Mouse (Mus musculus) stomach, embryonic 14.5 days (tissue): Measurements from ENCODE around the gene Cebpg. TPM values are rescaled to one million over a fixed set of nuclear protein-coding genes. Genes with fewer than 3 reads are reported as not detected.
A peak's percentile ranks its signal among the peaks of the same experiment; 100 is the strongest.

Experiments used
- ATAC-seq: fragments of 200-750 bp; cut with Nextera tagmentation; 2 replicates; pipeline ENCODE4 v1.8.0; 2017; ENCODE audit warnings: low read depth, moderate TSS enrichment; ENCODE audit not compliant: insufficient number of reproducible peaks, insufficient read depth, low FRiP score
- H3K27ac ChIP-seq: fragments of 300-500 bp; sonication (generic); 2 replicates; pipeline ENCODE4 v1.5.1; 2014; ENCODE audit warnings: mild to moderate bottlenecking, low read length, moderate library complexity, mixed read lengths
- H3K27me3 ChIP-seq: fragments of 300-500 bp; sonication (generic); 2 replicates; pipeline ENCODE4 v1.6.1; 2014; ENCODE audit warnings: low read length, control low read depth, mixed read lengths; ENCODE audit not compliant: control insufficient read depth, insufficient read depth
- H3K36me3 ChIP-seq: fragments of 300-500 bp; sonication (generic); 2 replicates; pipeline ENCODE4 v1.6.1; 2014; ENCODE audit warnings: mild to moderate bottlenecking, control low read depth, low read length, moderate library complexity, mixed read lengths; ENCODE audit not compliant: control insufficient read depth, insufficient read depth
- H3K4me1 ChIP-seq: fragments of 300-500 bp; sonication (generic); 2 replicates; pipeline ENCODE4 v1.6.1; 2014; ENCODE audit warnings: low read length, control low read depth, mixed read lengths; ENCODE audit not compliant: control insufficient read depth, insufficient read depth
- H3K4me2 ChIP-seq: fragments of 300-500 bp; sonication (generic); replicated peaks from 2 replicates; pipeline ENCODE4 v1.6.1; 2014; ENCODE audit warnings: low read depth, low read length, control low read depth
- H3K4me3 ChIP-seq: fragments of 300-500 bp; sonication (generic); 2 replicates; pipeline ENCODE4 v1.5.1; 2014; ENCODE audit warnings: low read depth, low read length, control low read depth
- H3K9ac ChIP-seq: fragments of 300-500 bp; sonication (generic); replicated peaks from 2 replicates; pipeline ENCODE4 v1.6.1; 2014; ENCODE audit warnings: low read depth, mild to moderate bottlenecking, control low read depth, low read length, moderate library complexity, mixed read lengths
- H3K9me3 ChIP-seq: fragments of 300-500 bp; sonication (generic); 2 replicates; pipeline ENCODE4 v1.6.1; 2016; ENCODE audit warnings: low read depth, low read length, control low read depth; ENCODE audit not compliant: control insufficient read depth
- WGBS: fragments of 180-500 bp; shearing (Covaris S2); extraction: QIAGEN DNeasy Blood & Tissue Kit; methylation state at CpG from one replicate; pipeline ENCODE4 v1.1.7; 2014; 5-methylcytosine and 5-hydroxymethylcytosine counted together
- polyA plus RNA-seq: library from polyadenylated mRNA; unstranded; fragments of >200 nt; fragmentation: Nextera tagmentation; extraction: Ambion mirVana; gene quantifications from 2 replicates; pipeline ENCODE4 v1.2.1, GENCODE M21; 2014

Gene Cebpg
- polyA plus RNA-seq, 1 experiment from 2014 or later: 34.0 TPM

DNA sequence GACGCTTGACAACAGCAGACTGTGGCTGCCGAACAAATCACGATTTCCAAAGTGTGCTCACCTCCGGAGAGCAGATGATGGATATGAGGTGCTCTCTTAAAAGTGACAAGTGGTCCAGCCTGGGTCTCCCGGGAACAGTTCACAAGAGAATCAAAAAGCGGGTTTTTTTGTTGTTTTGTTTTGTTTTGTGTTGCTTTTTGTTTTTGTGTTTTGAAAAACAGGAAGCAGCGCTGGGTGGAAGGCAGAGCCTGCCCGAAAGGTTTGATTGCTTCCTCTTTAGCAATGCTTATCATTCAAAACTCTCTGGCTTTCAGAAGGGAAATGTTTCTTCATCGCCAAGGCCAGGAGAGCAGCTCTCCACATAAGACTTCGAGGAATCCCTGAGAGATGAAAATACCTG is 626 bp upstream of the Cebpg start:
- no peak for ATAC-seq
- Histone ChIP-seq H3K27ac (0 out of 2 replicates have a peak overlapping the region, but pooled peaks have one; percentile 45), H3K9ac (peak overlapping the region; percentile 87), H3K27me3 (no peaks in the 10 kb centered on the region), H3K4me2 (peak overlapping the region; percentile 61), H3K9me3 (no peaks in the 10 kb centered on the region), H3K4me3 (peak overlapping the region; percentile 98), H3K36me3 (no peaks in the 10 kb centered on the region), H3K4me1 (peaks cover 16% of the 10 kb centered on the region)
- 19% methylated on average over 10 of the region's 10 CpGs for WGBS

DNA sequence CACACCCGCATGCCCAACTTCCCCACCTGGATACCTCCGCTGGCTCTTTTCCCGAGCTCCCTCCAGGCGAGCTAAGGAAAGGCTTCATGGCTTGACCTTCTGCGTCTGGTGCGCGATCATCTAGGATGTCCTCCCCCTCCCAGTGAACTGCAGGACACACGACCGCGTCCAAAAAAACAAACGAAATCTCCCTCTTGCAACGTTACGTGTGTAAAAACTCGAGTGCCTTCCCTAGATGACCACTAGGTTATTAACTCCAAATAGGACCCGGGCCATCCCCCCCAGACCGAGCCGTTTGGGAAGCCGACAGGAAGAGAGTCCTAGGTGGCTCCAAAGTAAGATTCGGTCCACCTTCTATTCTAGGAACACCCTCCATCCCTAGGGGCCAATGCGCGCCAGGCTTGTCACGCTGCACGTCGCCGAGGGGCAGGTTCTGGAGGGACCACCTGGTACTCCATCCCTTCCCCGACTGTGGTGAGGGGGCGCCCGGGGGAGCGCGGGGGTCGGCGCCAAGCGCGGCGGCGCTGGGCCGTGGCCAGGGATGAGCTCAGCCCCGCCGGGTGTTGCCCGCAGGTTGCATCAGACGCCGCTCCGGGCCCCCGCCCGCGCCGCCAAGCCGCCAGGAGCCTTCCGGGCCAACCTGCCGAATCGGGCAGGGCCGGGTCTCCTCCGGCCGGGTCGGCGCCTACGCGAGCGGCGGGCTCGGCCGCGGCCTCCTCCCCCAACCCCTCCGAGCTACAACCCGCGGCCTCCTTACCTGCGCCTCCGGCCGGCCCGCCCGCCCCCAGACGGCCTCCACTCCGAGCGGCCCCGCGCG is 546 bp downstream of the Cebpg start:
- WGBS: under 1% methylated on average over 68 of the region's 77 CpGs
- H3K9ac ChIP-seq: peak overlapping the region; percentile 87

DNA sequence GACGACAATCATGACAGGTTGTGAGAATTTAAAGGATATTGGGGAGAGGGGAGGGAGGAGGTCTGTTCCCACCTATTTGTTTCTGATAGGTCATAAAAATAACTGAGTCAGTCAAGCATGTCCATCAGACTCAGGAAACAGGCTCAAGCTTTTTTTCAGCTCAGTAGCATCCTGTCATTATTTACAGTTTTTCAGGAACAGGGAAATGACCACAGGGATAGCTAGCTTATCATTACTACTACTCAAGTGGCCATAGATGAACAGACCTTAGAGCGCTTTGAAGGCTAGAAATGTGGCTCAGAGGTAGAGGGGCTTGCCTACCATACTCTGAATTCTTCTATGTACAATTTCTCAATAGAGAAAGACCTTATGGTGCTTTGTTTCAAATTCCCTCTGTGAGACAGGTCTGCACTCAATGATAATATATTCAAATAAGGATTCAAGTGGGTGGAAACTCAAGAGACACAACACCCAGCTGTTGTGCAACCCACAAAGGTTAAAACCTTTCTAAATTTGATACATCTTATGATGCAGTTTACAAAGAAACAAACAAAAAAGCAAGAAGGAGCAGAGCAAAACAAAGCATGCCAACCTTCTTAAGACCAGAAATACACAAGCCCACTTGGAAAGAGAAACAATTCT is 1.3 kb downstream of the Cebpg start:
- ATAC-seq: no peak
- no peaks in the 10 kb centered on the region for H3K27me3 ChIP-seq
- peaks cover 16% of the 10 kb centered on the region for H3K4me1 ChIP-seq
- no peaks in the 10 kb centered on the region for H3K9me3 ChIP-seq
- 60% methylated on average over 2 of the region's 2 CpGs for WGBS
- peak overlapping the region; percentile 98 for H3K4me3 ChIP-seq
- H3K36me3 ChIP-seq: 0 out of 2 replicates have a peak, but pooled peaks cover 3% of the 10 kb centered on the region
- peak overlapping the region; percentile 87; the same call in 1 of the 2 replicates for H3K9ac ChIP-seq
- no peak overlapping the region for H3K27ac ChIP-seq
- H3K4me2 ChIP-seq: peak overlapping the region; percentile 91

More for the DNA sequence above, 546 bp downstream of the Cebpg start:
- no peaks in the 10 kb centered on the region for H3K36me3 ChIP-seq
- peak overlapping the region; percentile 77 for H3K27ac ChIP-seq
- ATAC-seq: peak; percentile 82
- peaks cover 16% of the 10 kb centered on the region for H3K4me1 ChIP-seq
- no peaks in the 10 kb centered on the region for H3K27me3 ChIP-seq
- peak overlapping the region; percentile 91 for H3K4me2 ChIP-seq
- peak overlapping the region; percentile 98 for H3K4me3 ChIP-seq
- no peaks in the 10 kb centered on the region for H3K9me3 ChIP-seq

DNA sequence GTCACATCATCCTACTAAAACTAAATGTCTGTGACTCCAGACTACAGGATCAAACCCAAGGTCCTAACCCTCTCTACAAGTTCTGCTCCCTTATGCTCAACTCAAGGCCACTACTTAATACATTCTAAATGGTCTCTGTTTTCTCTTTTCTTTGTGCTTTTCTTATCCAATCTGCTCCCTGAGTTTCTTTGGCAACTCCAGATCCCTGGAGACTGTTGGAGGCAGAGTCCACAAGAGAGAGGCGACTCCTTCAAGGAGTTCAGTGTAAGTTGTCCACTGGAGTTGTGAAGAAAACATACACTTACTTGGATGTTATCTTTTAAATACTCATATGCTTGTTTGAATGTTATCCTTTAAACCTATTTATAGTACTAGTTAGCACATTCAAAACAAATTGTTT is 2.1 kb downstream of the Cebpg start:
- no peak overlapping the region for H3K4me3 ChIP-seq
- peaks cover 11% of the 10 kb centered on the region; the same call in 1 of the 2 replicates for H3K36me3 ChIP-seq
- H3K27ac ChIP-seq: no peak overlapping the region
- H3K27me3 ChIP-seq: no peaks in the 10 kb centered on the region
- WGBS: 91% methylated on average over 1 of the region's 1 CpGs
- H3K4me2 ChIP-seq: no peak overlapping the region
- no peaks in the 10 kb centered on the region for H3K9me3 ChIP-seq
- ATAC-seq: no peak
- peaks cover 16% of the 10 kb centered on the region for H3K4me1 ChIP-seq
- no peak overlapping the region for H3K9ac ChIP-seq

DNA sequence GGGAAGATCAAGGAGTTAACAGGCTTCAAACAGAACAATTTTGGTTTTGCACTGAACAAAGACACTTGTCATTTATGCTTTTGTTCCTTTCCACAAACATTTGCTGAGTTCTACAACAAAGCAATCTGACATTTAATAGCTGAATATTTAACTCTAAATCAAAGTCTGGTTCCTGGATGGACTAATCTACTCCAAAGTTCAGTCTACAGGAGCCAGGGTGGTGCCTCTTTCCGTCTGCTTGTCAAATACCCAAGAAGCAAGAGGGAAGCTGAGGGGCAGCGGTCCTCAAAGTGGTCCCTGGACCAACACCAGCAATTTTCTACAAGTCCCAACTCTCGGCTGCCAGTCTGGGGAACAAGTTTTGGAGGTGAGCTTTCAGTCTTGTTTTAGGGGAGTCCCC is 3.2 kb downstream of the Cebpg start:
- Histone ChIP-seq H3K4me1 (peaks cover 16% of the 10 kb centered on the region), H3K4me2 (no peak overlapping the region), H3K27me3 (no peaks in the 10 kb centered on the region), H3K9ac (no peak overlapping the region), H3K4me3 (no peak overlapping the region), H3K27ac (no peak overlapping the region), H3K9me3 (no peaks in the 10 kb centered on the region), H3K36me3 (peaks cover 12% of the 10 kb centered on the region; the same call in 1 of the 2 replicates)
- WGBS: 84% methylated on average over 3 of the region's 3 CpGs
- ATAC-seq: no peak

DNA sequence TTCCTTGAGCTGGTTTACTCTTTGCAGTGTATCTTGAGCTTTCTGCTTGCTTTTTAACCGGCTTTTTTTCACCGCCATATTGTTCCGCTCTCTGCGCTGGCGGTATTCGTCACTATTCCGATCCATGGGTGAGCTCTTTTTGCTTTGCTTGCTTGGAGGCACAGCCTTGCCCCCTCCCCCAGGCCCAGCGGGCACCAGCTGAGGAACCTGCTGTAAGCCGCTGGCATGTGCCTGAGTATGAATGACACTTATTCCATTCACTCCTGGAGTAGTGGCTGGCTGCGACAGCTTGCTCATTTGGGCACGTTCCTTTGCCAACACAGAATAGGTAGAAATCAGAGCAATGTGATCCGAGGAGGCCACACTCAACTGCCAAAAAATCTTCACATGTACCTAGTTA is 5.8 kb downstream of the Cebpg start:
- no peak for ATAC-seq
- Histone ChIP-seq H3K27ac (no peak overlapping the region), H3K9ac (no peak overlapping the region), H3K36me3 (peaks cover 22% of the 10 kb centered on the region), H3K27me3 (no peaks in the 10 kb centered on the region), H3K4me3 (no peak overlapping the region), H3K9me3 (no peaks in the 10 kb centered on the region), H3K4me2 (no peak overlapping the region), H3K4me1 (peaks cover 16% of the 10 kb centered on the region)
- WGBS: 96% methylated on average over 12 of the region's 12 CpGs

DNA sequence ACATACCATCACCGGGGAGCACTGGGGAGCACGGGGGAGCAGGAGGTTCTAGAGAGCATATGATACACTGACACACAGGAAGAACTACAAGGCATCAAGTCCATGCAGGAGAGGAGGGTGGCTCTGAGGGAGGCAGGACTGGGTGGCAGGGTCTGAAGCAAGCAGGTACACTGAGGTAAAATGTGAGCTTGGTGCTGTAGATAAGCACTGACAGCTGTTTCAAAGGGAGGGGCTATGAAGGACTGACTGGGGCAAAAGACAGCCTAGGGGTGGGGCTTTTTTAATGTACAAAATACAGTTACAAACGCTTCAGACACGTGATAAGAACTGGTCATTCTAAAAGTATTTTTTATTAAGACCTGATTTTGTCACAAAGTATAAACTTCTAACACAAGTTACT is 10.3 kb downstream of the Cebpg start:
- H3K9me3 ChIP-seq: no peaks in the 10 kb centered on the region
- H3K4me2 ChIP-seq: no peak overlapping the region
- no peak overlapping the region for H3K27ac ChIP-seq
- H3K27me3 ChIP-seq: no peaks in the 10 kb centered on the region
- no peaks in the 10 kb centered on the region for H3K4me1 ChIP-seq
- H3K9ac ChIP-seq: no peak overlapping the region
- H3K36me3 ChIP-seq: peaks cover 48% of the 10 kb centered on the region
- no peak for ATAC-seq
- no peak overlapping the region for H3K4me3 ChIP-seq
- WGBS: 90% methylated on average over 4 of the region's 4 CpGs

DNA sequence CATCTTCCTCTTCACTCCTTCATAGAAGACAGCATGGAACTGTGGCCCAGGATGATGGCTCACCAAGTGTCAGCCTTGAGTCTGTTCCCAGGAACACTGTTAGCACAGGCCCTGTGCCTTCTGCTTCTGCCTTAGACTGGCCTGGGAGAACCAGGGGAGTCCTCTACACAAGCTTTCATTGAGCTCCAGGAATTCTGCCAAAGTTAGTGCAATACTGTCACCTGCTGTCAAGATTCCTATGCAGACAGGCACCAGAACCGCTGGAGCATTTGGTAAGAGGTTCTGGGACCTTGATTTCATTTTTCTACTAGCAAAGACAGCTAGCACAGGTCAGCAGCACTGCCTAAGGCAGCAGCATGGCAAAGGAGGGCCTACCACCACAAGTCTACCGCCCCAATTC is 11.7 kb downstream of the Cebpg start:
- peaks cover 41% of the 10 kb centered on the region for H3K36me3 ChIP-seq
- H3K4me3 ChIP-seq: no peak overlapping the region
- ATAC-seq: no peak
- 93% methylated on average over 2 of the region's 2 CpGs for WGBS
- H3K9ac ChIP-seq: no peak overlapping the region
- H3K4me1 ChIP-seq: no peaks in the 10 kb centered on the region
- H3K27ac ChIP-seq: no peak overlapping the region
- no peaks in the 10 kb centered on the region for H3K27me3 ChIP-seq
- no peaks in the 10 kb centered on the region for H3K9me3 ChIP-seq
- no peak overlapping the region for H3K4me2 ChIP-seq
